Mouse (Mus musculus) R1 (cell line): ENCODE results near the gene Klc4.

Experiments used
- DNase-seq: peaks from one replicate; pipeline ENCODE4 v3.0.0-alpha.2; 2018; ENCODE audit warnings: low read depth, low spot score

The Klc4 gene

DNA sequence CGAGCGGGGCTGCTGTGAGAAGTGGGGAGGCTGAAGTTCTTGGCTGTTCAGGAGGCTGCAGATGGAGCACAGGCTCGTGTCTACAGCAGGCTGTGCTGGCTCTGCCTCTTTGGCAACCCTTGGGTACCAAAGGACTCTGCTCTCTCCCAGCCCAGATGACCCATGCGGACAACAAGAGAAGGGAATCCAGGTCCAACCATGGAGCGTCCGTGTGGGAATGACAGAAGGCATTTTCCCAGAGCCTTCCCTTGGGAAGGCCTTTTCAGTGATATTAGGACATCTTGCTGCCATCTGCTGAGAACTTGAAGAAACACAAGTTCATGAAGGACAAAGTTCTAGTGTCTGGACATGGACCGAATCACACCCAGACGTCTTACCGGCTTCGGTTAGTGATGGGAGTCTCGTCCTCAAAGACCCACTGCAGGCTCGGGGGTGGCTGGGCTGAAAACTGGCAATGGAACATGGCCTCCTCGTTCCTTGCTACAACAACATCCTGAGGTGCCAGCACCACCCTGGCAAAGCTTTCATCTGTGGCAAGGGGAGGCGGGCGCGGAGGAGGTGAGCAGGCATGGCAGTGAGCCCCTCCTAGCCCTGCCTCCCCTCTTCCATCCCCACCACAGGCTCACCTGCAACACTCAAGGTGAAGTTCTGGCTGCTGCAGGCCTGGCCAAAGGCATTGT is 56.0 kb downstream of the Klc4 start:
- no peak for DNase-seq

GRCm38 (mm10) chr17:46588913-46589312 is 56.9 kb downstream of the Klc4 start:
- no peak for DNase-seq

- DNase-seq = no peak
Observed at GRCm38 (mm10) chr17:46588173-46588572, 57.6 kb downstream of the Klc4 start.

DNA sequence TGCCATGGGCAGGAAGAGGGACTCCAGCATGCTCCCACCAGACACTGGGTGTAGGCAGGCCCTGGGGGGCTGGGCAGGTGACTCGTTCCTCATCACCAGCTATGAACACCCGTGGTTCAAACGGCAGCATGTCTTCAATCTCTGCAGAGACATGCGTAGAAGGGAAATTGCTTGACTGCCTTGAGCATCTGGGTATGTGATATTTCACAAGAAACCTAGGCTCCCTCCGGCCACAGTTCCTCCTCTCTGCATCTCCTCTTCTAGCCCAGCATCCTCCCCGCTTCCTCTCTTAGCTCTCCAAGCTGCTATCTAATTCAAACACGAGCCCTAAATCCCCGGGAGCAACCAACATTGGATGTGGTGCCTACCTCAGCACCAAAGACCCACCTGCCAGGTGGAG is 59.5 kb downstream of the Klc4 start:
- DNase-seq = no peak
